Mouse (Mus musculus): ENCODE measurements at regions not wholly inside any gene's neighbourhood (a gene's known extent, or its start where the extent isn't known, plus 50 kb on each side); places are given as distances from the start of the nearest gene placed in this dataset.

DNA sequence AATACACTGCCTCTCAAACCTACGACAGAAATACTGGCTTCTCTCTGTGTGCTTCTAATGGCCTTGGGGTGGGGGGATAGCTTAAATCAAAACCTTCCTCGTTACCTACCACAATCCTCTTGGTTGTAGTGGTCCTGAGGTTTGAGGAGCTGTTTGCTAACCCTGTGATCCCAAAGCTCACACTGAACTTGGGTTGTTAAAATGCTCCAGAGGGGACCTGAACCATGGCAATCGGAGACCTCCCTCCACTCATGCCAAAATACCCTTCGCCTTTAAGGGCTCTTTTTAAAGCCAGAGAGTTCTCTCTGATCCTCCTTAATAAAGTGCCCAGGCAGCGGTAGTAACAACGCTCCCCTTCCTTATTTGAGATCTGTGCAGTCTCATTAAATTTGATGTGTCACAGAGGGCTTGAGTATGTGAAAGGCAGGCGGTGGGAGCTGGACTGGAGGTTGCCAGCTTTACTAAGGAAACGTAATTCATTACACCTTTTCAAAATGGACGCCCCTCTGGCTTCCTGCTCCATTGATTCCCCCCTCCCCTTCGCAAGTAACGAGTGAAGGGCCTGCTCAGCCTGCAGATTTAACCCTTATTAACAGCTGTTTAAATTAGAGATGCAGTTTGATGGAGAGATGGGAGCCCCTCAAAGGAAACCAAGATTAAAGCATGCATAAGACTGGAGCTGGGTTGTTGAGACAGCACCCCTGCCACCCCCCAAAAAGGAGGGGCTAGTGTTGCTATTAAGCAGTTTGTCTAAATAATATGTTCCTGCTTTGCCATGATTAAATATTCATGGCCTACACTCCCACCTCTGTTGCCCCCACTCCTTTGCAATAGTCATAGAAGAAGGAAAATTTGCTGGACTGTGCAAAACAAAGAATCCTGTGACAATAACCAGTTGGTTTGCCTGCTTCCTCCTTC, 289.4 kb downstream of the Sorl1 start:
- DNase-seq (ENCODE audit: low spot score in 2 of 2) = no peak

DNA sequence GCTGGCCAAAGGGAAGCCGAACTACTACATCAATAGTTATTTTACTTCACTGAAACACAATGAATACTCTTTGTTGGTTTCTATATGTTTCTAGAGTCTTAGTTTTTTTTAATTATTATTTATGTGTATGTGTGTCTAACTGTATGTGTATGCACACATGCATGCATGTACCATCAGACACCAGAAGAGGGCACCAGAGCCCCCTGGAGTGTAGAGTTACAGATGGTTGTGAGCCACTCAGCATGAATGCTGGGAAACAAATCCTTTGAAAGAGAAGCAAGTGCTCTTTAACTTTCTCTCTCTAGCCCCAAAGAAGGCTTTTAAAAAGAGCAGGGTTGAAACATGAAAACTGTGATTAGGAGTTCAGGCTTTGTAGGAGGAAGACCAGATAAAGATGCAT, 290.7 kb downstream of the Sorl1 start:
- no peak for DNase-seq (ENCODE audit: low spot score in 2 of 2)

DNA sequence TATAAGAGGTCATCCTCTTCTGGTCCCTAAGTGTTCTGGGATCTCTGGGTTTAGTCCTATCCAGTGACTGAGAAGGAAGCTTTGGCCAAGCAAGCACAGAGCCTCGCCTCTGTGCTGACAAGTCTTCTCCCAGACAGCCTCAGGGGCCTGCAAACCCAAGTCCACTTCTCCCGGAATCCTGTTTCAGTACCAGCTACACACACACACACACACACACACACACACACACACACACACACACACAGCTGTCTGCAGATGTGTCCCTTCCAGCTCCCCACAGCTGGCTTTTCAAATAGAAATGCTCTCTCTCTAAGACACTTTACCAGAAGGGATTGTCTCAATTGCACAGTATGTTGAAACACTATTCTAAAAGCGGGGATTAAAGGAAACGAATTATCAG, 296.7 kb downstream of the Sorl1 start:
- no peak for DNase-seq (ENCODE audit: low spot score in 2 of 2)

DNA sequence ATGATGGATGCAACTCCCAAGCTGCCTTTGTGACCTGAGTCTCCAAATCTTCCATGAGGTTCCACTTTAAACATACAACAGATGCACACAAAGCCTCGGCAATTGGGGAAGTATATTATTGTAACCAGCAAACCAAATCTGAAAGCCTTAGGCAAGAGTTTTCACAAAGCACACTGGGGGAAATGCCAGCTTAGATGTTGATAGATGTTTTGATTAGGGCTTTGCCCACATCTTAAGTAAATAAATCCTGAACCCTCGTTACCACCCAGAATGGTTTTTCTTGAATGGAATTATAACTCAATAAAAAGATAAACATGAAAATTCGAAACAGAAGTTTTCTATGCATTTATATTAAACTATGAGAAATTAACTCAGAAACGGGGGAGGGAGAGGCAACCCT, 302.7 kb downstream of the Sorl1 start:
- DNase-seq (ENCODE audit: low spot score in 2 of 2) = no peak

DNA sequence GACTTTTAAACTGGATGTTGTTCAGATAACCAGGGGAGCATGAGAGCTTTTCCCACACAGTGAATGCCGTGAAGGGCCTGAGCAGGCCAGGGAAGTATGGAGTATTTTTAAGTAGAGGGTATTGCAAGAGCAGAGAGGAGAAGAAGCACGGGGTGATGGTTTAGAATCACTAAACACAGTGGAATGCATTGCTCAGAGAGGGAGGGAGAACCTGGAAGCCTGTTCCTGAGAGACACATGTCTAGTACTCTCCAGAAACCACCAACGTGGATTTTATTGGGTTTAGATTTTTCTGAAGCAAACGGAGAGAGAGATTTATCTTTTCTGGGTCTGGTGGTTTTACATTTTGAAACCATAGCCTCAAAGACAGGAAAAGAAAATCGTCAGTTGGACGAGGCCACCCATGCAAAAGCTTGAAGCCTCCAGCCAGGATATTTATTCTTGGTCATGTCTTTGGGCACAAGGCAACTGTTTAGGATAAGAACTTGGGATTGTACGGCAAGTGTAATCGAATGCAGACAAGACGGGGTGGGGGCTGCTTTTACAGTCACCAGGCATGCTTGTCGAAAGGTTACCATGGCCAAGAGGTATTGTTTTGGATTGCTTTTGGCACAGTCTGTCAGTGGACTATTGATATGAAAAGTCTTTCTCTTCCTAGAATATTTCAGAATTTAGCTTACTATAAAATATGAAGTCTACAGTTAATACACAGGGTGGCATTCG, 306.2 kb downstream of the Sorl1 start:
- DNase-seq (ENCODE audit: low spot score in 2 of 2) = no peak

DNA sequence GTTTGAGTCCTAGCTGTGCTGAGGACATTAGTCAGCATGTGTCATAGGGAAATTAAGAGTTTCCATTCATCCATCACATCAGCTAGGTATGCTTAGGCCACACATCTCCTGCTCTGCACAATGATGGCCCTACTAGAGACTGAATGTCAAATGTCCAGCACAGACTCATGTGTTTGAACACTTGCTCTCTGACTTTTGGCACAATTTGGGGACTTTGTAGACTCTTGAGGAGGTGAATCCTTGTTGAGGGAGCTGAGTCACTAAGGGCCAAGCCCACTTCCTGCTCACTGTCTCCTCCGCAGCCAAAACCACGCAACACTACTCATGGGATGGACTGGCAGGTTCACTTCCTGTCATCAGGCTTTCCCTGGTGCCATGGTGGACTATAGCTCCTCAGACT, 308.2 kb downstream of the Sorl1 start:
- DNase-seq (ENCODE audit: low spot score in 2 of 2) = no peak

DNA sequence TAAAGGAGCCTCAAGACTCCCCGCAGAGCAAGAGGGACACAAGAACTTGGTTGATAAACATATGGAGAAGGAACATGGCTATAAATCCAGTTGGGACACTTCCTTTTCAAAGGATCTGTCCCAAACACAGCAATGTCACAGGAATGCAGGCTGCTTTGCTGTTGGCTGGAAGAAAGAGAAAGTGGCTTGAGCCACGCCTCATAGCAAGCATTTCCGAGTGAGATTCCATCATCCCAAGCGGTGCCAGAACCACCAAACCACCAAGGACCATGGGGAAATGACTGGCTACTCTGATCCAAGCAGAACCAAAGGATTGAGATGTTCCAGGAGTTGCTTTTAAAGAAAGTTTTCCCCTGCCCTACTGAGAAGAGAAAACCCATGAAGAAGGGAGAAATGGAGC, 314.8 kb downstream of the Sorl1 start:
- DNase-seq (ENCODE audit: low spot score in 2 of 2) = no peak

DNA sequence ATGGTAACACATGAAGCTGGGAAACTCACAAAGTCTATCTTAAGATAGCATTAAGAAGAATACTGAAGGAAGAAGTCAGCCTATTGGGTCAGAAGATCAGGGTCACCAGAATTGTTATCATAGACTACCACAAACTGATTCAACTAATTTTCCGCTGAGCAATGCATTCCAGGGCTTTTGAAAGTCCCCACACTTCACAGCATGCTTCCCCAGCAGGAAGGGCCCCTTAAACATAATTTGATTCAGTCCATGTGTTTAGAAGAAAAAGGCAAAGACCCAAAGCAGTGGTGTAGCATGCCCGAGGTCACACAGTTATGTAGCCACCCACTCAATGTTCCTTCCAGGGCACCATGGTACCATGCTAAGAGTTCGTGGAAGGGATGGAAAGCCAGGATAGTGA, 315.3 kb downstream of the Sorl1 start:
- no peak for DNase-seq (ENCODE audit: low spot score in 2 of 2)

DNA sequence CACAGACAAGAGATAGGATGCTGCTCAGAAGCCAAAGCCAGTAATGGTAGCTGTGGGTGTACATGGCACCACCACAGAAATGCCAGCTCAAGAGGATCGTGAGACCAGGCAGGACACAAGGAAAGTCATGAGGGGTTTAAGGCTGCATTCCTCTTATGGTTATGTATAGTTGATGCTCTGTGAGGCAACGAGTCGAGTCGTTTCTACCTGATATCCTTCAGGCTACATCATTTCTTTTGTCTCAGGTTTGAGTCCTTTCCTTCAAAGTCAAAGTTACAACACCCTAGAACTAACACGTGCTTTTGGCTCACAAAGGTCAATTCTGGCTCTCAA, 317.8 kb downstream of the Sorl1 start:
- DNase-seq (ENCODE audit: low spot score in 2 of 2) = no peak

DNA sequence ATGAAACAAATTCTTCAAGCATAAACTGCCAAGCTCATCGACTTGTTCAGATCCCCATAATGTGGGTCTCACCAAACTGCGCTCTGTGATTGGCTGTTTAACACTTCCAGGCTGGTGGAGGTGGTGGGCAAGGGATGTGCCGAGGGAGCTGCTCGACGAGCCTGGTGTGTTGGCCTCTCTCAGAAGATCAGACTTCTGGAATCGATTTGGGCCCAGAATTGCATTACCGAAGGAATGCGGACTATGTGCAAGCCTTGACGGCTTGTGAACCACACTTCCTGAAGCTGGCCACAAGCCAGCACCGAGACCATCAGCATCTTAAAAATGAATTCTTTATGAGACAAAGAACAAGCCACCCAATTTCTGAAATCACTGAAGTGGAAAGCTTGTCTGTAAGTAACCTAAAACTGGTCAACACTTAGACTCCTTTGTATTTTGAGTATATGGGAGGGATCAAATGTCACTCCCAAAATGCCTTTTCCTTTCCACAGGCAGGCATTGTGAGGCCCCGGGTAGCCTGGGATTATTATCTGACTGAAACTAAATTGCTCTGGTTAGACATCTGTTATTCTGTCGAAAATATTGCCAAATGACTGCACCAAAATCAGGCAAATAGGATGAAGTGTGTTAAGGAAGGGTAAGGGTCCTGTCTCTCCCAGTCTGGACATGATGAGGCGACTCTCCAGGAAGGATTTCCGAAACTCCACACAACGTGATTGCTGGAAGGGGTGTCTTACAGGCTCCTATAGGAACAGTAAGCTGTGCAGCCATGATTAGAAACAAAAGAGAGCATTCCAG, 318.4 kb downstream of the Sorl1 start:
- no peak for DNase-seq (ENCODE audit: low spot score in 2 of 2)

DNA sequence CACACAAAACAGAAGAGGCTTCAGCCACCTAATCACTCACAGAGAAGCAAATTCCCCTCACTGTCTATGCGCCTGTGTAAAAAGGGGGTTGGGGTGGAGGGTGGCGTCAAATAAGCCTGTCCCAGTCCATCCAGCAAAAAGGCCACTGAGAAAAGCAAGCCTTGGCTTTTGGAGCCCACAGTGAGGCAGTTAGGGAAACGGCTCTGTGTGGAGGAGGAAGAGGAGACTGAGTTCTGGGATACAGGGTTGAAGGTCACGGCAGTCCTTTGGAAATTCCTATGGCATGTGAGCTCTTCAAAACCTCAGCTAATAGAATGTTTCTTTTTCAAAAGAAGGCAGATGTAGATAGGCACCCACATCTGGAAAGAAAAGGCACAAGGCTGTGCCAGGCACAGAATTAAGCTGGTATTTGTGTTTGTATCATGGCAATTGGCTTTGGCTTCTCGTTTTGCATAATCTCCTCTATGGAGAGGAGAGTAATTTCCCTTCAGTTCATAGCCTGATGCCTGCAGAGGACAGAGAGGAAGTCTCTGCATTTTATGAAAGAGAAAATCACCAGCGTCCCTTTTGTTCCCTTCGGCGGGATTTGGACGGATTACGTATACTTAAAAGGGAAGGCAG, 319.3 kb downstream of the Sorl1 start:
- DNase-seq (ENCODE audit: low spot score in 2 of 2) = no peak

DNA sequence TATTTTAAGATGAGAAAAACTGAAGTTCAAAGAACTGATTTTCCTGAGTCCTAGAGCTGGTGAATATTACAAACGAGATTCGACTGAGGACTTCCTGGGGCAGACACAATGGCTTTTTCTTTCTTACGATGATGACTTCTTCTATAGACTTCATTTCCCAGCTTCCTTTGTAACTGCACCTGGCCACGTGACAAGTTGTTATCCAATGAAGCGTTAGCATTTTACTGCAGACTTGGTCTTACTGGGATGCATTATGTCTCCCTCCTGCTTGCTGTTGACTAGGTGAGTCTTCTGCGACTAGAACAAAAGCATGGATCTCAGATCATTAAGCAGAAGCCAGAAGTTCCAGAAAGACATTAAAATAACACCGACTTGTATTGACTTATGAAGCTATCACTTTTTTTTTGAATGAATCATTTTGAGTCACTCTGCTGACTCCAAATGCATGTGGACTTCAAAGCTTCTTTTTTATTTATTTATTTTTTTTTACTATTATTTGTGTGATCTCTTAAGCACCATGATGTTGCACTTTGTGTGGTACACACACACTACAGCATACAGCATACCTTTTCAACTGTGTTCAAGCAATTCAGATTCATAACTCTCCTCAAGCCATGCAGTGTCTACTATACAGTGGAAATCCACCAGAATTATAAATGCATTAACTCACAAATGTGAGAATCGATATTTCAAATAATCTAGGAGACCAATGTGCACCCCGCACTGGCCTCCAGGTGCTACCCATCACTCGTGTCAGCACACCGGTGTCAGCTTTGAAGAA, 320.2 kb downstream of the Sorl1 start:
- DNase-seq (ENCODE audit: low spot score in 2 of 2) = no peak

DNA sequence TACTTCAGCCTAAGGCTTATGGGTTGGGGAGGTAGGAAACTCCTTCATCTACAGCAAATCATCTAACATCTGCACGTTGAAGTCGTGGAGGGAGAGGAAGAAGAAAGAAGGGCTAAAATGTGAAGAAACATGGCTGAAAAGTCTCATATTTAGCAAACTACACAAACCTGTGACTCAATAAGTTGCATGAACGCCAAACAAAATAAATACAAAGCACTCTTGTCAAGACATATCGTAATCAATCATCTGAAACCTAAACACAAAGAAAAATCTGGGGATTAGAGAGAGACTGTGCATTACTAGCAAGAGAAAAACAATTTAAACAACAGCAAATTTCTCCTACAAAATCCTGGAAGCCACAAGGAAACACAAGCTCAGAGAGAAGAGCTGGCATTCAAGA, 322.7 kb downstream of the Sorl1 start:
- DNase-seq (ENCODE audit: low spot score in 2 of 2) = no peak

DNA sequence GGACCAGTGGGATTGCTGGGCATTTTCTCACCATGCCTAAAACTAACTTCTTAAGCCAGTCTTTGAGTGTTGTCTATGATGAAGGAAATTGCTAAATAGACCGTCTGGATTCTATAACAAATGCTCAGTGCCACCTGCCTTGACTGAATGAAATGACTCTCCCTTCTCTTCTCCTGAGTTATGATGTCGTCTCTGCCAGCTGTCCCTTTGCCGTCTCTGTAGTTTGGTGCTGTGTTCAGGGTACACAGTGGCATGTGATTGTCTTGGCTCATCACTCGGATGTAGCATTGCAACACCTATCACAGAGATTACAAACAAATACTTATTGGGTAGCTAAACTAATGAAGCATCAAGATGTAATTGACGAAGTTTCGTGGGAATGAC, 331.3 kb downstream of the Sorl1 start:
- no peak for DNase-seq (ENCODE audit: low spot score in 2 of 2)

DNA sequence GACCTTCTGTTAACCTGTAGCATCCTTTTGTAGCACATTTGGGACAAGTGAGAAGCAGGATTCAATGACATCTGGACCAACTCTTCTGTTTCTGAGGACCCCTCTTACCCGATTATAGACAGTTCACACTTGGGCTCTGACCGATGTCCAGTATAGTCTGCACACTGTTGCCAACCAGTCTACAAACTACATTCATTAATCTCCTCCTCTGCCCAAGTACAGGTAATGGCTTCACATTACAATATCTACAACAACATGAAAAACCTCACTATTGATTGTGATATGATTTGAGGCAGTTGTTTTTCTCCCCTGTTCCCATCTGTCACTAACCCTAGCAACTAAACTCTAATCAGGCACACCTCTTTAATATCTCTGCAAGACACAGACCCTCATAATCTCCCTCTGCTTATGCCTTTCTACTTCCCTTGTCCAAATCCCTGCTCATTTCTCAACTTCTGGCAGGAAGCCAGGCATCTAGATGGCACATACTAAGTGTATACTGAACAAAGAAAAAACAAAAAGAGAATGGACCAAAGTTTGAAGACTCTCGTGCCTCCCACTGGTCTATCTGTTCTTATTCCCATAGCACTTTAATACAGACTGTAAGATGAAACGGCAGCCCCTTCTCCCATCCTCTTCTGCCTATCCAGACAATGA, 331.8 kb downstream of the Sorl1 start:
- DNase-seq (ENCODE audit: low spot score in 2 of 2) = no peak

DNA sequence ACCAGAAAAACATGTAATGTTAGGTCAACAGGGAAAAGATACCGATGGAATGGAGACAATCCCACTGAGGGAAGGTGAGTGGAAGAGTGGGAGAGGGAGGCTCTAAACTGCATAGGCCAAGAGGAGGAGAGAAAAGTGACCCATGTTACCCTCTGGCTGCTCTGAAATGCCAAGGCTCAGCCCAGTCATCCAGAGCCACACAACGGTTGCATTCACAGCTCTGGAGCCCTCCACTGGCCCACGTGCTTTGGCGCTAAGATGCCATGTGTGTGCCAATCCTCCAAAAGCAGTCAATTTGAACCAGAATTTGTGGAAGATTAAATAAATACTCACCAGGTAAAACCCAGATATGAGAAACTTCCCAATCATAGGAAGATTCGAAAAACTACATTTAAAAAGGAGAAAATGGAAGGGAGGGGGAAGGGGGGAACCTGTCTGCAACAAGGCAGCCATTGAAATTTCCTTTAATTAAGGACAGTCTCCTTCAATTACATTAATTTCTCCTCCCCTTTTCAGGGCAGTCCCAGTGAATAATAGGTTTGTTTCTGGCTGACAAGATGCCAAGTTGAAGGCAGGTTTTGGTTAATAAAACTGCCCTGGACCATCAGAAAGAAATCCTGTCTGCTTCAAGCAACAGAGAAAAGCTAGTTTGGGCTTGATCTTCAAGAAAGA, 332.5 kb downstream of the Sorl1 start:
- no peak for DNase-seq (ENCODE audit: low spot score in 2 of 2)

DNA sequence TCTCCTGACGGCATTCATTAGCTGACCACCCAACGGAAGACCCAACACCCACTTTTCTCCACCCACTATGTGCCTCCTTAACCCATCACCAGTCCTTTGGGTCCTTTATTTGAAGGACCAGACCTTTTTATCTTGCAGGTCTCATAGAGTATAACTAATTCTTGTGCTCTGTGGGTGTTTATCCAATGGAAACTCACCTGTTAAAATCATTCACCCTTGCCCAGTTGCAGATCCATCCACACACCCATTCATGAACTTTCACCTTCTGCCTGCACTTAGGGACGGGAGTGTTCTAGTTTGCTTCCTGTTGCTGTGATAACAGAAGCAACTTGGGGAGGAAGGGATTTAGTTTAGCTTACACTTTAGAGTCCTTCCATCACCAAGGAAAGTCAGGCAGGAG, 339.0 kb downstream of the Sorl1 start:
- DNase-seq (ENCODE audit: low spot score in 2 of 2) = no peak

DNA sequence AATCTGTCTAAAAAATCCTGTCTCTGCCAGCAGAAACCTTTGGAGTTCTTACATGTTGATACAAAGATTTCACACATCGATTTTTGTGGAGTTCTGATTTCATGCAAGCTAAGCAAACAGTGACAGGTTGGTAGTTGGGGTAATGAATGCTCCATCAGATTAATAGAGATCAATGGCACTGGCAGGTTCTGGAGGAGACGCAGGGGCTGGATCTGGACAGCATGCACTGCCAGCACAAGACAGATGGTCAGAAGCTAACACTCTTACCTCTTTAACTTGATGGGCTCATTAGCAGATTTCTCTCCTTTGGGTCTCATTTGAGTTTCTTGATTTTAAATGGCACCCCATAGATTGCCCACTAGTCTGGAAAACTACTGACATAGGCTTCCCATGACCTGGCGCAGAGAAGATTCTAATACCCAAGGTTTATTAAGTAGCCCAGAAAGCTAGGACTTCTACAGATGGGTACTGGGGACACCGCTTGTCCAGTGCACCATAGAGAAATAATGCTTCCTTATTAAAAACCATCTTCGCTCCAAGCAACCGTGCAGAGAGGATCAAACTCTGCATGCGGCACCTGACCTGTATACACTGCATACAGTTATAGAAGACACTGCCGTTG, 351.7 kb downstream of the Sorl1 start:
- no peak for DNase-seq (ENCODE audit: low spot score in 2 of 2)

DNA sequence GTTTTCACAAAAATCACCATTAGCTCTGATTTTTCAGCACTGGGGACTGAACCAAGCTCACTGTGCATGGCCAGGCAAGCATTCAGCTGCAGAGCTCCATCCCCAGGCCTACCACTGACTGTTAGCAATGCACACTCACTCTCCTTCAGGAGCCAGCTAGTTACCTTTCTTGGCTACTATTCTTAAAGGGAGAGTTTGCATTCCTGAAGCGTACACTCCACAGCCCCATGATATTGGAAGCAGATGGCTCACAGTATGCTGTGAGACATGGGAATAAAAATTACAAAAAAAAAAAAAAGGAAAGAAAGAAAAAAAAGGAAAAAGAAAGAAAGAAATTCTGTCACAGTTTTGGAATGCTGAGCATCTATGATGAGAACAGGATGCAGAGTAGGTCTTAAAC, 352.8 kb downstream of the Sorl1 start:
- no peak for DNase-seq (ENCODE audit: low spot score in 2 of 2)
